Mouse (Mus musculus) E14TG2a.4 (cell line): Measurements from ENCODE around the gene Prr7.
"Not testable (repeated sequence)": the region's sequence is repeated elsewhere in the genome, so short reads cannot be mapped to it uniquely, and the experiment has no call there.

Experiments
- H3K27me3 ChIP-seq: 2 replicates; pipeline ENCODE4 v1.6.1; 2014; ENCODE audit warnings: low read length, control low read depth; ENCODE audit not compliant: insufficient read depth
- H3K36me3 ChIP-seq: 2 replicates; pipeline ENCODE4 v1.6.1; 2014; ENCODE audit warnings: low read length, control low read depth; ENCODE audit not compliant: insufficient read depth
- H3K4me1 ChIP-seq: replicated peaks from 2 replicates; pipeline ENCODE4 v1.6.1; 2014; ENCODE audit warnings: low read depth, low read length, control low read depth
- H3K4me3 ChIP-seq: replicated peaks from 2 replicates; pipeline ENCODE4 v1.5.1; 2014; ENCODE audit warnings: mild to moderate bottlenecking, low read length
- H3K9me3 ChIP-seq: 2 replicates; pipeline ENCODE4 v1.6.1; 2014; ENCODE audit warnings: low read length, control low read depth
- CTCF ChIP-seq: conservative IDR thresholded peaks from 2 replicates; pipeline ENCODE4 v1.5.1; 2014; ENCODE audit warnings: low read length
- NANOG ChIP-seq: IDR thresholded peaks from 2 replicates; pipeline ENCODE4 v1.6.1; 2014; ENCODE audit warnings: borderline replicate concordance, low read length, mixed read lengths
- POU5F1 ChIP-seq: IDR thresholded peaks from 2 replicates; pipeline ENCODE4 v1.6.1; 2014; ENCODE audit warnings: low read length, borderline replicate concordance

Prr7 gene

DNA sequence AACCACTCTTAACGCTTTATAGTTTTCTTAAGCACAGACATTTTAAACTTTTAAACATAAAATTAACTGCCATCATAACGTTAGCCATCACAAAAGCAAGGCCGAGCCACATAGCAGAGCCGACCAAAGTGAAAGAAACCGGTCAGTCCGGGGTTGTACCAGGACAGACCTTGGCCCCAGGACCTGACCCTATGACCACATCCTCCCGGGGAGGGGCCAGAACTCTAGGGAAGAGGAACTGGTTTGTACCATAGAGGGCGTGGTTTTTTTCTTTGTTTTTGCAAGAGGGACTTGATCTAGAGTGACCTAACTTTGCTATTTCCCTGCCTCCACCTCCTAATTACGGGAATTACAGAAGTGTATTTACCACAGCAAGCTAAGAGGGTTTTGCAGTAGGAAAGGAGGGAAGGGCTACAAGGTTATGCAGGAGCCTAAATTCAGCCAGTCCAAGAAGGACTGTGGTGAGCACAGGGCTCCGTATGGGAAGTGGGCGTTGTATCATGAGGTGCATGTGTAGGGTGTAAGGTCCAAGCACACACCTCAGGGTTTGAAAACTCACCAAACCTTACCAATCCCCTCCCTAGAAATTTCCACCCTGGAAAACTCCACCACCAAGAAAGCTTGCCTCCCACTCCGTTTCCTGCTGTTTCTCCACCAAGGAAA is 34.7 kb upstream of the Prr7 start:
- no peaks in the 10 kb centered on the region; the same call in 1 of the 2 replicates for H3K4me1 ChIP-seq
- no peak for TF ChIP-seq CTCF
- TF ChIP-seq POU5F1: no peak
- no peak for TF ChIP-seq NANOG

DNA sequence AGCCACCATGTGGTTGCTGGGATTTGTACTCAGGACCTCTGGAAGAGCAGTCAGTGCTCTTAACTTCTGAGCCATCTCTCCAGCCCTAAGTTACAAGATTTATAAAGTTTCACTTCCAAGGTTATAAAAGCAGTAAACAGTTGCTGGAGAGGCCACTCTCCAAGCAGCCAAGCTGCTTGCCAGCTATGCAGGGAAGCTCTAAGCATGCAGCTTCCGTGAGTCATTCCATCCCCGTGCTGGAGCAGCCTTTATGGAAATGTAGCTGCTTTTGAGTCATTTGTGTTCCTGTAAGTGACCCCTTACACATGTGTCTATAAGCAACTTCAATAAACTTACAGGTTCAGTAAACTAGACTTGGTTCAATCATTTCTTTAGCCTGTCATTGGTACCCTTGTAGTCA is 33.5 kb upstream of the Prr7 start:
- TF ChIP-seq NANOG (no peak), CTCF (no peak), POU5F1 (no peak)

More for the DNA sequence above, 34.7 kb upstream of the Prr7 start:
- no peaks in the 10 kb centered on the region for H3K36me3 ChIP-seq
- H3K4me3 ChIP-seq: no peak overlapping the region
- H3K9me3 ChIP-seq: peaks cover 21% of the 10 kb centered on the region
- H3K27me3 ChIP-seq: peaks cover 25% of the 10 kb centered on the region

DNA sequence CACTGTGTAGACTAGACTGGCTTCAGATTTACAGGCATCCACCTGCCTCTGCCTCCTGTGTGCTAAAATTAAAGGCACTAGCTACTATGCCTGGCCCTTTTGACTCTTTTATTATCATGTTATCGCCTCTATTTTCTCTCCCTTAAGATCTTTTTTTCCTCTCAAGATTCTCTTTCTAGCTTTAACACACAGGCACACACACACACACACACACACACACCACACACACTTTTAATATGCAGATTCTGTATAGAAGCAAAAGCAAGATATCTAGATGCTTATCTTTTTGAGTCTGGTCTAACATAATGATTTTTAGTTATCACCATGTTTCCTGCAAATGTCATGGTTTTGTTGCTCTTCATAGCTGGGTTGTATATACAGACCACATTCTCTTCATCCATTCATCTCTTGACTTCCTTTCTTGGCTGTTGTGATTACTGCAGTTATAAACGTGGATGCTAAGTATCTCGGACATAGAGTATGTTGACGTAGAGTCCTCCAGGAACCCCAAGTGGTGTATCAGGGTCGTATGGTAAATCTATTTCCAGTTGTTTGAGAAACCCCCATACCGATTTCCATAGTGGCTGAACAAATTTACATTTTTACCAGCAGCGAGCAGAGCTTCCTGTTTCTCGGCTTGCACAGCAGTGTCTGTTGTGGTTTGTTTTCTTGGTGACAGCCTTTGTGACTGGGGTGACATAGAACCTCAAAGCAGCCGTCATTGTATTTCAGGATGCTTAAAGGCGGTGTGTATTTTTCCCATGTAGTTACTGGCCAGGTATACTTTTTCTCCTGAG is 32.0 kb upstream of the Prr7 start:
- Histone ChIP-seq H3K27me3 (peaks cover 5% of the 10 kb centered on the region; the same call in 1 of the 2 replicates), H3K4me1 (no peaks in the 10 kb centered on the region; the same call in 1 of the 2 replicates), H3K9me3 (peaks cover 45% of the 10 kb centered on the region), H3K36me3 (no peaks in the 10 kb centered on the region), H3K4me3 (no peak overlapping the region)
- TF ChIP-seq POU5F1: no peak

More for the DNA sequence above, 33.5 kb upstream of the Prr7 start:
- Histone ChIP-seq H3K27me3 (peaks cover 18% of the 10 kb centered on the region), H3K36me3 (no peaks in the 10 kb centered on the region), H3K9me3 (peaks cover 30% of the 10 kb centered on the region), H3K4me1 (no peaks in the 10 kb centered on the region; the same call in 1 of the 2 replicates), H3K4me3 (no peak overlapping the region)

DNA sequence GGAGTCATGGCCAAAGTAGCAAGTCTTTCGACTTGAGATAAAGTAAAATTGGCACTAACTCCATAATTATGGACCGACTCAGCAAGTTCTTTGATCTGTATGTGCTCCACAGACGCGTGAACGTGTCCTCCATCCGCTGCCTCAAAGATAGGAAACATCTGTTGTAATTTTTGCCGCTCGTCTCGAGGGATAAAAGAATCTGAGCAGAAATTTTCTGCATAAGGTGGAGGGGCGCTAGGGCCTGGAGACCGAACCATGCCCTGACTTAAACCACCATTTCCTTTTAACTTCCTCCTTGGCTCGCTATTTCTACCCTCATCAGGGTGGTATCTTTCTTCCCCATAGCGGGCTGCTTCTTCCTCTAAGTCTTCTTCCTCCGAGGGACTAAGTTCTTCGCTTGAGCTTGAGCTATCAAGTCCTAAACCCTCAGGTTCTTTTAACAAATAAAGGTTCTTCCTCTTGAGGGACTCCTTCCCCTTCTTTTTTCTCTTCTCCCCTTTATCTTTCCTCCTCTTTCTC is 26.9 kb upstream of the Prr7 start:
- H3K4me3 ChIP-seq, H3K4me1 ChIP-seq, H3K27me3 ChIP-seq, H3K36me3 ChIP-seq: not testable (repeated sequence)
- peaks cover 71% of the 10 kb centered on the region for H3K9me3 ChIP-seq

DNA sequence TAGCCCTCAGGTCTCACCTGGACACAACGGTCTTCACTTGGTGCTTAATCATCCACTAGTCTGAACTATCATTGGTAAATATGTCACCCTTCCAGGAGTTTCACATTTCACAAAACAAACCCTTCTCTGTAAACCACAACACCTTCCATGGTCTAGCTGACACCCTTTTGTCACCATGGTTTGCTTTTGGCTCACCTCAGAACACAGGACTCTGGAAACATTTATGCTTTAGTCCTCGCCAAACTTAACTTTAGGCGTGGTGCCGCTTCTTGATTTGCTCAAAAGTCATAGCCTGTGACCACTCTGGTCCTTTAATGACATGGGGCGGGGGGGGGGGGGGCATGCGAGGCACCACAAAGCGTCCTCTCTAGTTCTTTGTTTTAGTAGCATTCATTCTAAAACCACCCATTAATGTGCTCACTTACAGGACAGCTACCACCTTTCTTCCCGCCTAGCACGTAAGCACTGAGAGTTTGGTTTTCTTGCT is 20.2 kb upstream of the Prr7 start:
- TF ChIP-seq POU5F1 (no peak), NANOG (no peak), CTCF (no peak)

DNA sequence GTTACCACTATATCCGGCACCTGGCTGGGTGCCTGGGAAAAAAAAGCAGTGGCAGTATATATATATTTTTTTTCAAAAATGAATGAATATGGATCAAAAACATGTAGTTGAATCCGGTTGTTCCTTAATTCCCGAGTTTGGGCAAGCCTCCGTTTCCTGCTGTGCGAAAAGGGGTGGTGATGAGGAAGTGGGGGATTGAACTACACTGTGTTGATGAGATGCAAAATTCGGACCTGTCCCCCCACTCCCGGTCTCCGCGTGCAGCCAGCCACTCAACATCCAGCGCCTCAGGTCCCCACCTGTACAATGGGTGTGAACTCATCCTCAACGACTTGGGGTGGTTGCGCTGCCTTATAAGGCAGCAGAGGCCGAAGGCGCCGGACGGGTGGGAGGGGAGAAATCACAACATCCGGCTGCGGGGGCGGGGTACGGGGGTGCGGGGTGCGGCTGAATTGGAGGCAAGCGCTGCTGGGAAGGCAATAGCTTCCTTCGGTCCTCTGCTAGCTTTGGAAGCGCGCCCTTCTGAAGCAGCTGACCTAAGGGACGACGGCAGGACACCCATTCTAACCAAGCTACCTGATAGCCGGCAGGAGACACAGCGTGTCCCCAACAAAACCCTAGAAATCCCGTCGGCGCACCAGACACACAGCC is 19.7 kb upstream of the Prr7 start:
- H3K27me3 ChIP-seq: no peaks in the 10 kb centered on the region
- H3K4me3 ChIP-seq: peak overlapping the region; percentile 98
- no peak for TF ChIP-seq NANOG
- TF ChIP-seq POU5F1: no peak
- TF ChIP-seq CTCF: no peak
- peaks cover 29% of the 10 kb centered on the region for H3K36me3 ChIP-seq
- peaks cover 10% of the 10 kb centered on the region for H3K9me3 ChIP-seq
- H3K4me1 ChIP-seq: peaks cover 58% of the 10 kb centered on the region

More for the DNA sequence above, 20.2 kb upstream of the Prr7 start:
- Histone ChIP-seq H3K4me1 (peaks cover 52% of the 10 kb centered on the region), H3K4me3 (peak overlapping the region; percentile 98), H3K36me3 (peaks cover 23% of the 10 kb centered on the region), H3K27me3 (no peaks in the 10 kb centered on the region), H3K9me3 (peaks cover 16% of the 10 kb centered on the region)

DNA sequence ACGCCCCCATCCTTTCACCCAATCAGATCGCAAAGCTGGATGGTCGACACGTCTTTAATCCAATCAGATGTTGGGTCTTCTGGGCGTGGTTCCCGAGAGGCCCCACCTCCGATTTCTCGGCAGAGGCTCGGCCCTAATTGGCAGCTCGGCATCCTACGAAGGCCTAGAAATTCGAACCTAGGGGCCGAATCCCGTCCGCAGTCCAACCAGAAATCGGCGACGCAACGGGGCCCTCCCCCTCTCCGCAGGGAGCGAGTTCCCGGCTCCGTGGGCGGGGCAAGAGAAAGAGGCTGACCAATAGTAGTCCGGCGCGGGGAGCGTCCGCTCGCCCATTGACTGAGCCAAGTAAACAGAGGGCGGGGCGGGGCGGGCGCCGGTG is 19.1 kb upstream of the Prr7 start, which contains the start of gene Grk6:
Gene Grk6, plus strand, starts transcription at position 136 of the 379 bp plus-strand sequence.
- Histone ChIP-seq H3K4me3 (peak within 1 kb of the TSS; percentile 98), H3K36me3 (peaks cover 34% of the 10 kb centered on the region), H3K9me3 (peaks cover 5% of the 10 kb centered on the region; the same call in 1 of the 2 replicates), H3K4me1 (peaks cover 63% of the 10 kb centered on the region), H3K27me3 (no peaks in the 10 kb centered on the region)
- no peak for TF ChIP-seq CTCF
- no peak; the same call in 1 of the 2 replicates for TF ChIP-seq NANOG
- TF ChIP-seq POU5F1: no peak

DNA sequence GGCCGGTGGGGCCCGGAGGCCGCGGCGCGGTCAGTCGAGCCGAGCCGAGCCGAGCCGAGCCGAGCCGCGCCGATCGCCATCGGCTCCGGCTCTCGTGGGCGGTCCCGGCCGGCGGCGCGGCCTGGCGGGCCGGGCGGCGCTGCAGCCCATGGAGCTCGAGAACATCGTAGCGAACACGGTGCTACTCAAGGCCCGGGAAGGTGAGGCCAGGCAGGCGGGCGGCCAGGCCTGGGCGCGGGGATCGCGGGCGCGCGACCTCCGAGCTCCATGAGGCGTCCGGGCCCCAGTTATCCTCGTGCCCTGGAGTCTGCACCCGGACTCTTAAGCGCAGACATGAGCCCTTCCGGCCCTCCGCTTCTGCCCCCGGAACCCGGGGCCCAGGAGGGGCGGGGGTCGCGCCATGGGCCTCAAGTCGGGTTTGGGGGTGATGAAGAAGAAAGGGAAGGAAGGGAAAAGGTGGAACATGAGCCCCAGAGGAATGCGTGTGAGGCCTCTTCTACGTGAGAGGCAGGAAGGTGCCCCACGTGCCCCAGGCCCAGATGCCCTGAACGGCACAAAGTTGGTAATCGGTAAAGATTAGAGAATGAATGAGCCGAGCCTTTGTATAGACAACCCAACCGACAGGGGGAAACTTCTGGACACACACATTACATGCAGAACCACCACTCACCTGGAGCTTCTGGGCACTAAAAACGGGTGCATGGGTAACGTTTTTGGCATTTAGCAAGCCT is 18.5 kb upstream of the Prr7 start:
- TF ChIP-seq POU5F1: no peak
- TF ChIP-seq NANOG: no peak
- no peak for TF ChIP-seq CTCF
- H3K27me3 ChIP-seq: no peaks in the 10 kb centered on the region
- H3K36me3 ChIP-seq: peaks cover 40% of the 10 kb centered on the region
- peak overlapping the region; percentile 98 for H3K4me3 ChIP-seq
- H3K9me3 ChIP-seq: no peaks in the 10 kb centered on the region
- peaks cover 69% of the 10 kb centered on the region for H3K4me1 ChIP-seq
